Mouse (Mus musculus): Measurements from ENCODE around the gene Zscan10.
A peak's percentile ranks its signal among the peaks of the same experiment; 100 is the strongest.

DNA sequence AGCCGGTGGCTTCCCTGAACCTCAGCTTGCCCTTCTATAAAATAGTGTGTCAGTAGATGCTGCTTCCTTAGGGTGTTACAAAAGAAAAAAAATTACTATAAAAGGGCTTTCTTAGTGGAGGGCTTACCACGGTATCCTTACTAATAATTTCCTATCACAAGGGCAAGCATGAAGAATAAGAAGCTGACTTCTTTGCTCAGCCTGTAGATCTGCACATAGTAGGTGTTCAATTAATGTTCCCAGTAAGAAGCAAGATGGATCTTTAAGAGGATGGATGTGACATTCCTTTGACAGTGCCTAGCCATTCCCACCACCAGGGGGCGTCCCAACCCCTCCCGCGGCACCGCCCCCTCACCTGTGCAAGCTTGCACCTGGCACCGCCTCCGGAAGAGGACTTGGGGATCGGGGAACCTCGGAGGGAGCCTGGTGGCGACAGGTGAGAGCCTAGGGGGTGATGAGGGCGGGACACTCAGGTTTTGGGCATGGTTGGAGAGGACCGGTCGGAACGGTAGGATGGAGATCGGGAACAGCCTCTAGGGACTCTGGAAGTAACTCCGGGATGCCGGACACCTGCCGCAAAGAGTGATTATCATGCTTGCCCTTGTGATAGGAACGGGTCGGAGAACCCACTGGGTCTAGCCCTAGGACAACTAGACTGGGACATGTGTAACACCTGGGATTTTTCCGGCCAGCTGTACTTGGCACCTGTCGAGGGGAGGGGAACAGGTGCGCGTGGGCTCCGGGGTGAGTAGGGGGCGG lies 59.6 kb downstream of the Zscan10 start, which contains the start of gene Bicdl2:
- no peak for TF ChIP-seq EP300 (IDR thresholded peaks at IDR 0.05; ENCODE audit: low read depth)
- peak; percentile 87 for TF ChIP-seq CTCF (IDR thresholded peaks at IDR 0.05; ENCODE audit: low read depth)

All from liver, embryonic 14.5 days (tissue).